Comparison of ENCODE assay signal across 9 mouse cellular contexts in genomic region chr13:93855701-93856183, GRCm38 (mm10).
DNase-seq lines count a peak whose midpoint lies in the region; ATAC-seq and TF ChIP-seq lines count a peak whose summit lies in the region.
"Had no signal": no experiment of that assay in that cellular context is flagged by ENCODE, and none has a peak within 500 bp of the region (broad histone marks: within the 10 kb centered on the region; RNA-seq: fewer than 3 reads in every experiment).

No protein-coding gene starts in this region.

- WGBS in lung, embryonic 14.5 days = 24% methylated on average over 11 of the region's 11 CpGs
- WGBS in kidney, embryonic 15.5 days = 21% methylated on average over 11 of the region's 11 CpGs
- 34% methylated on average over 11 of the region's 11 CpGs for WGBS in forebrain, embryonic 14.5 days

- H3K4me3 ChIP-seq in lung, embryonic 14.5 days (ENCODE audit: low read depth, low read length) = no peak overlapping the region
- H3K4me3 ChIP-seq in kidney, embryonic 15.5 days (replicated peaks) = no peak overlapping the region
- no peak overlapping the region for H3K4me3 ChIP-seq in forebrain, embryonic 14.5 days (ENCODE audit: low read depth, low read length)
- H3K4me3 ChIP-seq: midbrain, embryonic 12.5 days had no signal

- no peak overlapping the region for H3K9ac ChIP-seq in lung, embryonic 14.5 days
- H3K9ac ChIP-seq in kidney, embryonic 15.5 days = no peak overlapping the region
- H3K9ac ChIP-seq in forebrain, embryonic 14.5 days (ENCODE audit: low read length) = no peak overlapping the region
- H3K9ac ChIP-seq: midbrain, embryonic 12.5 days had no signal

- no peaks in the 10 kb centered on the region for H3K27me3 ChIP-seq in lung, embryonic 14.5 days (ENCODE audit: insufficient read depth, low read length)
- H3K27me3 ChIP-seq in kidney, embryonic 15.5 days = no peaks in the 10 kb centered on the region
- no peaks in the 10 kb centered on the region for H3K27me3 ChIP-seq in forebrain, embryonic 14.5 days (replicated peaks; ENCODE audit: control insufficient read depth, insufficient read depth, low read length)
- H3K27me3 ChIP-seq: midbrain, embryonic 12.5 days had no signal

- peak; percentile 73 for DNase-seq in lung, embryonic 14.5 days
- no peak for DNase-seq in lung, postnatal 25 days (ENCODE audit: low spot score)
- peak; percentile 54 for DNase-seq in adrenal gland, postnatal 25 days
- peak; percentile 40 to 62 for DNase-seq in gastrocnemius, postnatal 4 days (ENCODE audit: low spot score in 2 of 2)
- DNase-seq in lung, postnatal 4 days = peak; percentile 53 to 57
- no peak for DNase-seq in forebrain, embryonic 14.5 days (ENCODE audit: low spot score)
- no peak for DNase-seq in left cerebral cortex, adult 9 months (ENCODE audit: low spot score in 2 of 2)

- no peaks in the 10 kb centered on the region for H3K9me3 ChIP-seq in lung, embryonic 14.5 days (ENCODE audit: low read depth, low read length)
- no peaks in the 10 kb centered on the region for H3K9me3 ChIP-seq in kidney, embryonic 15.5 days (replicated peaks)
- H3K9me3 ChIP-seq in forebrain, embryonic 14.5 days (replicated peaks; ENCODE audit: control insufficient read depth, low read length) = no peaks in the 10 kb centered on the region
- H3K9me3 ChIP-seq: midbrain, embryonic 12.5 days had no signal

- peak; percentile 54 for ATAC-seq in lung, embryonic 14.5 days (ENCODE audit: insufficient read depth)
- ATAC-seq in kidney, embryonic 15.5 days (replicated peaks; ENCODE audit: low FRiP score) = no peak
- no peak for ATAC-seq in forebrain, embryonic 14.5 days

- no peaks in the 10 kb centered on the region for H3K36me3 ChIP-seq in lung, embryonic 14.5 days (ENCODE audit: insufficient read depth)
- no peaks in the 10 kb centered on the region for H3K36me3 ChIP-seq in kidney, embryonic 15.5 days
- no peaks in the 10 kb centered on the region for H3K36me3 ChIP-seq in forebrain, embryonic 14.5 days (ENCODE audit: control insufficient read depth, insufficient read depth, low read length)
- H3K36me3 ChIP-seq: midbrain, embryonic 12.5 days had no signal

- peak overlapping the region; percentile 50 for H3K4me2 ChIP-seq in lung, embryonic 14.5 days
- H3K4me2 ChIP-seq in kidney, embryonic 15.5 days = peak overlapping the region; percentile 40
- H3K4me2 ChIP-seq in forebrain, embryonic 14.5 days (ENCODE audit: low read length) = no peak overlapping the region
- H3K4me2 ChIP-seq: midbrain, embryonic 12.5 days had no signal

- peak; percentile 44 for TF ChIP-seq CTCF in lung, embryonic 14.5 days (IDR thresholded peaks at IDR 0.05; ENCODE audit: low read depth)

- peaks cover 26% of the 10 kb centered on the region for H3K4me1 ChIP-seq in lung, embryonic 14.5 days (ENCODE audit: insufficient read depth)
- H3K4me1 ChIP-seq in kidney, embryonic 15.5 days = peaks cover 45% of the 10 kb centered on the region
- H3K4me1 ChIP-seq in forebrain, embryonic 14.5 days (ENCODE audit: control insufficient read depth, insufficient read depth, low read length) = no peaks in the 10 kb centered on the region

- H3K27ac ChIP-seq in lung, embryonic 14.5 days (ENCODE audit: low read depth) = peak overlapping the region; percentile 77
- H3K27ac ChIP-seq in kidney, embryonic 15.5 days = 0 out of 2 replicates have a peak overlapping the region, but pooled peaks have one; percentile 28
- no peak overlapping the region for H3K27ac ChIP-seq in forebrain, embryonic 14.5 days (ENCODE audit: low read depth, low read length)
- H3K27ac ChIP-seq: midbrain, embryonic 12.5 days had no signal

Comparison
In these comparisons a context has a peak if more than half of its experiments do, and no peak if none do; other contexts are left out.
1. DNase-seq: peak in lung, embryonic 14.5 days (single experiment), adrenal gland, postnatal 25 days (single experiment), gastrocnemius, postnatal 4 days (2 of 2) and lung, postnatal 4 days (2 of 2); none in lung, postnatal 25 days (single experiment), forebrain, embryonic 14.5 days (single experiment) and left cerebral cortex, adult 9 months (0 of 2).